Mouse (Mus musculus): ENCODE results near the gene Gabpb2. TPM values are rescaled to one million over a fixed set of nuclear protein-coding genes. Genes with fewer than 3 reads are reported as not detected.

Gabpb2 gene
- 17.4 and 18.0 TPM in 2 replicates for polyA plus RNA-seq (2012; rRNA removed)

DNA sequence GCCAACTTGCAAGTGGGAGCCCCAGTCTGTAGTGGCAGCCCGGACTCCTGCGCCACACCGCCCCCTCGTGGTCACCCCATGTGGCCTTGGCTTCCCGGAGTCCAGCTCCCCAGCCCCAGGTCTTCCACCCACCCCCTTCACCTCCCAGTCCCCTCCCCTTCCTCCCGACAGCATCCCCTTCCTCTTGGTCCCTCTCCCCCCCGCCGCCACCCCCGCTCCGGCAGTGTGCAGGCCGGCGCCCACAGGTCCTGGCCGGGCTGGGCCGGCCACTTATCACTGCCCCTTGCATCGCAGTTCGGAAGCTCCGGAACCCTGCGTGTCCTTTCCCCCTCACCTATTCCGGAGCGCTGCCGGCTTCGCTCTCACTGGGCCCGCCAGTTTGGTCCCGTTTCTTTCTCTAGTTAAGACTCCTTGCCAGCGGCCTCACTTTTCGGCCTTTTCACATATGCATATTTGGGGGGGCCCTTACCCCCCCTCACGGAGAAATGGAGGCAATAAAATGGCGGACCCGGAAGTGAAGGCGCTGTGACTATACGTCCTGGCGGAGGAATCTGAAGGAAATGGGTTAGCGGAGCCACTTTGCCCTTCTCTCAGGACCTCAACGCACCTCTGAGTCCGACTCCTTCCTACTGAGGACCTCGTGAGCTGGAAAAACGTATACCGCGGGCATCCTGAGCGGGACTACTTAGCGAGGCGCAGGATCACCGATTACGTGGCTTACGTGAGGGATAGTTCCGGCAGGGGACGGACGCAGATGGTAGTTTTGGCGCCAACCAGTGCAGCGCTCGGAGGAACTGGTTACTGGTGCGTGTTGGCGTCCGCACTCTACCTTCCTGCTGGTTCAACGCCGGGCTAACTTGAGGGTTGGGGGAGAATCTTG lies at the start of gene Gabpb2:
TSS of gene Gabpb2 (minus strand) at position 662 of the 880 bp plus-strand sequence.

DNA sequence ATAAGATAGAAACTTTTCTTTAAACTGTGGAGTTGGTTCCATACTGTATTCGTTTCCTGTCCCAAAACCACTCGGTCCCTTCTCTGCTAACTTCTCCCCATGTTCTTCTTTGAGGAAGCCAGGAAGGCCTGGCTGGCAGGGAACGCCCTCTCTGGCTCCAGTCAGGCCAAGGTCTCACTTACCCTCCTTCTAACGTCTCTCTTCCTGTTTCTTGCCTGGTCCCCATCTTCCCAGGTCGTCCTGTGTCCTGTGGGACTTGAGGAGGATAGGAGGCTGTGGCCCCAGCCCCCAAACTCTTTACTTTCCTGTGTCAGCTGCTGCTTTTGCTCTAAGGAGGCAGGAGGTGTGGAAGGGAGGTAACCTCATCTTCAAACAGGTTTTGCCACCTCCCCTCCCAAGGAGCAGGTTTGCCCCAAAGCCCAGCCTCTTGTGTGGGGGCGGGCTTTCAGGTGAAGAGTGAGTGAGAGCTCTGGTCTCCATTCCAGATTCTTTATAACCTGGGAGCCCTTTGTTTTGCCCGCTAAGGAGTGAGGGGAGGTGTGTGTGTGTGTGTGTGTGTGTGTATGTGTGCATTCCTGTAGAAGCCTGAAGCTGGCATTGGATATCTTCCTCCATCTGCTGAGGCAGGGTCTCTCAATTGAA lies 33.2 kb upstream of the Gabpb2 start, which contains the start of gene Bnipl:
TSS of gene Bnipl (minus strand) at position 411 of the 642 bp plus-strand sequence.

DNA sequence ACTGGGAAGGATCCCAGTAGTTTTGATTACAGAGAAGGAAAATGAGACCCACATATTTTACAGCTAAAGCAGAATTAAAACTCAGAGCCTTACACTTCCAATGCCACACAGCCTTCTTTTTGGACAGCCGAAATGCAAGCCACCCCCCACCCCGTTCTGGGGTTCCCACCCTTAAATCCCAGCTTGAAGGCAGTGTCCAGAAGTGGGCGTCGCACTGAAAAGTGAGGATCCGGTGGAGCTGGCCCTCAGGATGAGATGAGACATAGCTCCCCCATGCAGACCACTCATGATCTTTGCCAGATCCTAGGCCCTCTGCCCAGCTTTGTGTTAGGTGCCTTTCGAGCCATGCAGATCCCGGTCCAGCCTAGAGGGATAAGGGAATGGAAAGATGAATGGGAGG lies 23.8 kb upstream of the Gabpb2 start, which contains the start of gene Gm128:
TSS of gene Gm128 (minus strand) at position 101 of the 400 bp plus-strand sequence.

DNA sequence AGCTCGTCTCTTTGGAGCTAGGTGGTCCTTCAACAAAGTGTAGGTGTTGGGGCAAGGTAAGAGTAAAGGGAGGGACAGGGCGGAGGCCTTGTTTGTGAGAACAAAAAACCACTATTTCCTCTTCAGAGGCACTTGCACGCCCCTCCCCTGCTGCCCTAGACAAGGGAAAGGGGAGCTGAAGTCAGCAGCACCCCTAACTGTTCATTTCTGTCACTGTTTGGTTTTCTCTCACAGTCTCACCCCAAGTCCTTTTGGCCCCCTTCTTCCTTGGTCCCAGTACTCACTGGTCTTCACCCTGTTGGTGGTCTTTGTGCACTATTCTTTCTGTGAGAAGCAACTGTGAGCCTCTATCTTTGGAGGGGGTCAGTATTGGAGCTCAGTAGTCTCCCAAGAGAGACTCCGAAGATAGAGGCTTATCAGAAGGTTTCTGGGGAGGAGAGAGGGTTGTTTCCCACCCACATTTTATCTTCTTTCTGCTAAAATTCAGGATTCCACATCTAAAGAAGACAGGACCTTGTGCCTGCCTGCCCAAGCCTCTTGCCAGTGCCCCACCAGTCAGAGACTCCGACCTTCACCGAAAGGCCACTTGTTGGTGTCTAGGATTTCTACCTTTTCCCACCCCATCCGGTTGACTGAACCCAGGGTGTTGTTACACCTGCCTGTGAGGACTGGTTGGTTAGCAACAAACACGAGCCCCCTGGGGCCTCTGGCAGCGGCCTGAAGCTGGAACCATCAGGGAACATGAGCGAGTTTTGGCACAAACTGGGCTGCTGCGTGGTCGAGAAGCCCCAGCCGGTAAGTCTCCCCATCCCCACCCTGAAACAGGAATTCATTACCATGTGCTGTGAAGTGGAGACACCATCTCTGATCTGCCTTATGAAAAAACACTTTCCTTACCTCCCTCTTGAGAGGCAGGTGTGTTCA lies 13.8 kb upstream of the Gabpb2 start, which contains the start of gene Mllt11:
TSS of gene Mllt11 (minus strand) at position 874 of the 924 bp plus-strand sequence.

DNA sequence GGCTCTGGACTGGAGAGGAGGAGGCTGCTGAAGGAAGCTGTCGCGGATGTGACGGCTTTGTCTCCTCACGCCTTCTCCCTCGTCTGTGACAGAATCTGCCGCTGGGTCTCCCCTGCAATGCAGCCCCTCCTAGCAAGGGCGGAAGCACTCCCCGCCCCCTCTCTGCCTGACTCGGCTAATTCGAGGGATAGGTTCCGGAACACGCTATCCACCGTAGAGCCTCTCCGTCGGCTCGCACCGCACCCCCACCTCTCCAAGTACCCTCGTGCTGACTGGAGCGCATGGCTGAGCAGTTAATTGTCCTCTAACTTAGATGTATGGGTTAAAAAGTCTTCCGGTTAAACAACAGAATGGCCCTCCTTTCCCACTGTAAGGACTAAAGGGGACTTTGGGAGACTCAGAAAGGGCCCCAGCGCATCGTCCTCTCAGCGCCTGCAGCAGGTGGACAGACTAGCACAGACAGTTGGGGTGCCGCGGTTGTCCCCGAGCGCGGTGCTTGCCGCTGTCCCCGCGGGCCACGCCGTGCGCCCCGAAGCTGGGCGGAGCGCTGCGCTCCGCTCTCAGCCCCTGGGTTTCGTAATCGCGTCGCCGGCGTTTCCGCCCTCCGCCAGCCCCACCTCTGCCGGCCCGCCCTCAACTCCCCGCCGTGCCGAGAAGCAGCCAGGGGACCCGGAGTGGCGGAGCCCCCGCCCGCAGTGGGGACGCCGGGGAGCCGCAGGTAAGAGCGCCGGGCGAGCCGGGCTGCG lies 10.6 kb upstream of the Gabpb2 start, which contains the start of gene Cdc42se1:
TSS of gene Cdc42se1 (plus strand) at position 585 of the 746 bp plus-strand sequence.

GRCm38 (mm10) chr3:95159987-95160963 lies 57.4 kb downstream of the Gabpb2 start, which contains the start of gene Sema6c:
Gene Sema6c, plus strand, starts transcription at chr3:95160457.

GRCm38 (mm10) chr3:95141952-95142616 lies 75.6 kb downstream of the Gabpb2 start, which contains the start of gene Tnfaip8l2:
Gene Tnfaip8l2, minus strand, starts transcription at chr3:95142360.

DNA sequence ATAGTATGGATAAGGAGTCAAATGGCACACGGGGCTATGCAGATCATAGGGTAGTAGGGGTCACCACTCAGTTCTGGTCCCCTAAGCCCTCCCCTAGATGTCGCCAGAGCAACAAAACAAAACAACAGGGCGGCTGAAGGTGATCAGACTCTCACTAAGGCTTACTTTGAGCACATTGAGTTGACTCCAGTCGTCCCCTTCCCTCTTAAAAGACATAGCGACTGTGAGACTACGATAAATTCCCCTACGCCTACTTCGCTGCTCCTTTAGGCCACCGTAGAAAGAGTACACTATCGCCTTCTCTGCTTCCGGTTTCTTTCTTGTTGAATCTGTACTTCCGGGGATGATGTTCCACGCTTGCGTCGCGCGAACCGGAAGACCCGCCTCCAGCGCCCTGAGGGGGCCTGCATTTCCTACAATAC lies 84.0 kb downstream of the Gabpb2 start, which contains the start of the genes Scnm1 and Lysmd1:
TSS of gene Scnm1 (minus strand) at position 332 of the 422 bp plus-strand sequence.
TSS of gene Lysmd1 (plus strand) at position 409 of the 422 bp plus-strand sequence.

Other genes with a start within 250 kb of the Gabpb2 start
- 49.2 and 51.5 TPM in 2 replicates for gene Pi4kb, start 243.2 kb downstream of the Gabpb2 start, polyA plus RNA-seq (2012; rRNA removed)
- gene Zfp687, start 202.5 kb downstream of the Gabpb2 start, polyA plus RNA-seq (2012; rRNA removed): 24.9 and 26.9 TPM in 2 replicates
- 274 and 277 TPM in 2 replicates for gene Psmd4, start 175.3 kb downstream of the Gabpb2 start, polyA plus RNA-seq (2012; rRNA removed)
- gene Pip5k1a, start 111.0 kb downstream of the Gabpb2 start, polyA plus RNA-seq (2012; rRNA removed): 29.6 and 30.0 TPM in 2 replicates
- 167 and 188 TPM in 2 replicates for gene Vps72, start 106.9 kb downstream of the Gabpb2 start, polyA plus RNA-seq (2012; rRNA removed)
- 2.2 and 2.9 TPM in 2 replicates for gene Tmod4, start 93.4 kb downstream of the Gabpb2 start, polyA plus RNA-seq (2012; rRNA removed)
- gene Scnm1, start 83.9 kb downstream of the Gabpb2 start, polyA plus RNA-seq (2012; rRNA removed): 135 and 140 TPM in 2 replicates
- 22.2 and 22.8 TPM in 2 replicates for gene Lysmd1, start 83.8 kb downstream of the Gabpb2 start, polyA plus RNA-seq (2012; rRNA removed)
- gene Tnfaip8l2, start 75.6 kb downstream of the Gabpb2 start, polyA plus RNA-seq (2012; rRNA removed): 2.6 and 3.1 TPM in 2 replicates
- gene Sema6c, start 57.5 kb downstream of the Gabpb2 start, polyA plus RNA-seq (2012; rRNA removed): 121 and 123 TPM in 2 replicates
- 65.4 and 73.6 TPM in 2 replicates for gene Cdc42se1, start 10.8 kb upstream of the Gabpb2 start, polyA plus RNA-seq (2012; rRNA removed)
- gene Mllt11, start 14.3 kb upstream of the Gabpb2 start, polyA plus RNA-seq (2012; rRNA removed): 568 and 623 TPM in 2 replicates
- gene Gm128, start 23.7 kb upstream of the Gabpb2 start, polyA plus RNA-seq (2012; rRNA removed): 0.20 and 0.24 TPM in 2 replicates
- 0.38 and 1.1 TPM in 2 replicates for gene Bnipl, start 33.3 kb upstream of the Gabpb2 start, polyA plus RNA-seq (2012; rRNA removed)
- gene Mindy1, start 63.4 kb upstream of the Gabpb2 start, polyA plus RNA-seq (2012; rRNA removed): 41.0 and 44.1 TPM in 2 replicates
- 54.9 and 56.2 TPM in 2 replicates for gene Prune1, start 64.2 kb upstream of the Gabpb2 start, polyA plus RNA-seq (2012; rRNA removed)
- gene Anxa9, start 89.3 kb upstream of the Gabpb2 start, polyA plus RNA-seq (2012; rRNA removed): 1.3 and 1.7 TPM in 2 replicates
- 98.7 and 117 TPM in 2 replicates for gene Cers2, start 96.9 kb upstream of the Gabpb2 start, polyA plus RNA-seq (2012; rRNA removed)
- 57.1 and 59.2 TPM in 2 replicates for gene Setdb1, start 139.3 kb upstream of the Gabpb2 start, polyA plus RNA-seq (2012; rRNA removed)
- not detected in 2 replicates for gene 4930558C23Rik, start 184.9 kb upstream of the Gabpb2 start, polyA plus RNA-seq (2012; rRNA removed)
- 31.4 and 34.2 TPM in 2 replicates for gene Arnt, start 216.5 kb upstream of the Gabpb2 start, polyA plus RNA-seq (2012; rRNA removed)